Mouse (Mus musculus) stomach, embryonic 14.5 days (tissue): ENCODE measurements at regions not wholly inside any gene's neighbourhood (a gene's known extent, or its start where the extent isn't known, plus 50 kb on each side); places are given as distances from the start of the nearest gene placed in this dataset.

Source experiments
- ATAC-seq: fragments of 200-750 bp; cut with Nextera tagmentation; 2 replicates; pipeline ENCODE4 v1.8.0; 2017; ENCODE audit warnings: low read depth, moderate TSS enrichment; ENCODE audit not compliant: insufficient number of reproducible peaks, insufficient read depth, low FRiP score
- H3K27ac ChIP-seq: fragments of 300-500 bp; sonication (generic); 2 replicates; pipeline ENCODE4 v1.5.1; 2014; ENCODE audit warnings: mild to moderate bottlenecking, low read length, moderate library complexity, mixed read lengths
- H3K27me3 ChIP-seq: fragments of 300-500 bp; sonication (generic); 2 replicates; pipeline ENCODE4 v1.6.1; 2014; ENCODE audit warnings: low read length, control low read depth, mixed read lengths; ENCODE audit not compliant: control insufficient read depth, insufficient read depth
- H3K36me3 ChIP-seq: fragments of 300-500 bp; sonication (generic); 2 replicates; pipeline ENCODE4 v1.6.1; 2014; ENCODE audit warnings: mild to moderate bottlenecking, control low read depth, low read length, moderate library complexity, mixed read lengths; ENCODE audit not compliant: control insufficient read depth, insufficient read depth
- H3K4me1 ChIP-seq: fragments of 300-500 bp; sonication (generic); 2 replicates; pipeline ENCODE4 v1.6.1; 2014; ENCODE audit warnings: low read length, control low read depth, mixed read lengths; ENCODE audit not compliant: control insufficient read depth, insufficient read depth
- H3K4me2 ChIP-seq: fragments of 300-500 bp; sonication (generic); replicated peaks from 2 replicates; pipeline ENCODE4 v1.6.1; 2014; ENCODE audit warnings: low read depth, low read length, control low read depth
- H3K4me3 ChIP-seq: fragments of 300-500 bp; sonication (generic); 2 replicates; pipeline ENCODE4 v1.5.1; 2014; ENCODE audit warnings: low read depth, low read length, control low read depth
- H3K9ac ChIP-seq: fragments of 300-500 bp; sonication (generic); replicated peaks from 2 replicates; pipeline ENCODE4 v1.6.1; 2014; ENCODE audit warnings: low read depth, mild to moderate bottlenecking, control low read depth, low read length, moderate library complexity, mixed read lengths
- H3K9me3 ChIP-seq: fragments of 300-500 bp; sonication (generic); 2 replicates; pipeline ENCODE4 v1.6.1; 2016; ENCODE audit warnings: low read depth, low read length, control low read depth; ENCODE audit not compliant: control insufficient read depth
- WGBS: fragments of 180-500 bp; shearing (Covaris S2); extraction: QIAGEN DNeasy Blood & Tissue Kit; methylation state at CpG from one replicate; pipeline ENCODE4 v1.1.7; 2014; 5-methylcytosine and 5-hydroxymethylcytosine counted together

GRCm38 (mm10) chr2:92675247-92675646 lies 75.7 kb downstream of the Chst1 start:
- ATAC-seq, result no peak
- 56% methylated on average over 9 of the region's 9 CpGs for WGBS
- H3K4me2 ChIP-seq, result no peak overlapping the region
- no peaks in the 10 kb centered on the region for H3K9me3 ChIP-seq
- no peaks in the 10 kb centered on the region for H3K36me3 ChIP-seq
- H3K4me1 ChIP-seq, result no peaks in the 10 kb centered on the region
- H3K4me3 ChIP-seq, result no peak overlapping the region
- no peak overlapping the region for H3K27ac ChIP-seq
- no peak overlapping the region for H3K9ac ChIP-seq
- H3K27me3 ChIP-seq, result no peaks in the 10 kb centered on the region

GRCm38 (mm10) chr2:92678276-92678930 lies 78.9 kb downstream of the Chst1 start:
- WGBS, result 47% methylated on average over 5 of the region's 5 CpGs
- no peak overlapping the region for H3K4me2 ChIP-seq
- no peaks in the 10 kb centered on the region for H3K9me3 ChIP-seq
- no peak overlapping the region for H3K9ac ChIP-seq
- no peak overlapping the region for H3K27ac ChIP-seq
- no peak overlapping the region for H3K4me3 ChIP-seq
- no peaks in the 10 kb centered on the region for H3K4me1 ChIP-seq
- no peak for ATAC-seq
- no peaks in the 10 kb centered on the region for H3K27me3 ChIP-seq
- no peaks in the 10 kb centered on the region for H3K36me3 ChIP-seq

GRCm38 (mm10) chr2:92678999-92679704 lies 79.6 kb downstream of the Chst1 start:
- H3K4me3 ChIP-seq, result no peak overlapping the region
- no peak overlapping the region for H3K27ac ChIP-seq
- WGBS, result 73% methylated on average over 3 of the region's 3 CpGs
- H3K4me2 ChIP-seq, result no peak overlapping the region
- no peaks in the 10 kb centered on the region for H3K9me3 ChIP-seq
- no peaks in the 10 kb centered on the region for H3K27me3 ChIP-seq
- no peaks in the 10 kb centered on the region for H3K4me1 ChIP-seq
- no peak overlapping the region for H3K9ac ChIP-seq
- ATAC-seq, result no peak
- H3K36me3 ChIP-seq, result no peaks in the 10 kb centered on the region

GRCm38 (mm10) chr2:92682256-92682655 lies 82.7 kb downstream of the Chst1 start:
- Histone ChIP-seq H3K4me3 (no peak overlapping the region), H3K9ac (no peak overlapping the region), H3K27me3 (no peaks in the 10 kb centered on the region), H3K36me3 (no peaks in the 10 kb centered on the region), H3K9me3 (no peaks in the 10 kb centered on the region), H3K27ac (no peak overlapping the region), H3K4me2 (no peak overlapping the region), H3K4me1 (no peaks in the 10 kb centered on the region)
- 93% methylated on average over 9 of the region's 9 CpGs for WGBS
- ATAC-seq, result no peak

GRCm38 (mm10) chr2:92687702-92688101 lies 88.2 kb downstream of the Chst1 start:
- Histone ChIP-seq H3K4me2 (no peak overlapping the region), H3K4me3 (no peak overlapping the region), H3K9me3 (no peaks in the 10 kb centered on the region), H3K27me3 (no peaks in the 10 kb centered on the region), H3K27ac (no peak overlapping the region), H3K36me3 (no peaks in the 10 kb centered on the region), H3K4me1 (0 out of 2 replicates have a peak, but pooled peaks cover 3% of the 10 kb centered on the region), H3K9ac (no peak overlapping the region)
- 32% methylated on average over 1 of the region's 1 CpGs for WGBS
- ATAC-seq, result no peak

GRCm38 (mm10) chr2:92689203-92689602 lies 89.7 kb downstream of the Chst1 start:
- WGBS, result 32% methylated on average over 2 of the region's 2 CpGs

GRCm38 (mm10) chr2:92690304-92690703 lies 90.8 kb downstream of the Chst1 start:
- no peaks in the 10 kb centered on the region for H3K36me3 ChIP-seq
- WGBS, result 78% methylated on average over 2 of the region's 2 CpGs
- no peak overlapping the region for H3K4me3 ChIP-seq
- H3K27me3 ChIP-seq, result no peaks in the 10 kb centered on the region
- 0 out of 2 replicates have a peak, but pooled peaks cover 3% of the 10 kb centered on the region for H3K4me1 ChIP-seq
- H3K9me3 ChIP-seq, result no peaks in the 10 kb centered on the region
- ATAC-seq, result no peak
- H3K9ac ChIP-seq, result no peak overlapping the region
- no peak overlapping the region for H3K4me2 ChIP-seq
- no peak overlapping the region for H3K27ac ChIP-seq

More at GRCm38 (mm10) chr2:92689203-92689602, 89.7 kb downstream of the Chst1 start:
- Histone ChIP-seq H3K36me3 (no peaks in the 10 kb centered on the region), H3K4me1 (0 out of 2 replicates have a peak, but pooled peaks cover 3% of the 10 kb centered on the region), H3K4me3 (no peak overlapping the region), H3K27ac (no peak overlapping the region), H3K9me3 (no peaks in the 10 kb centered on the region), H3K9ac (no peak overlapping the region), H3K4me2 (no peak overlapping the region), H3K27me3 (no peaks in the 10 kb centered on the region)
- no peak for ATAC-seq

GRCm38 (mm10) chr2:92691438-92691837 lies 91.9 kb downstream of the Chst1 start:
- H3K4me3 ChIP-seq, result no peak overlapping the region
- no peak overlapping the region for H3K4me2 ChIP-seq
- 0 out of 2 replicates have a peak, but pooled peaks cover 3% of the 10 kb centered on the region for H3K4me1 ChIP-seq
- no peak overlapping the region for H3K27ac ChIP-seq
- H3K36me3 ChIP-seq, result no peaks in the 10 kb centered on the region
- H3K9me3 ChIP-seq, result no peaks in the 10 kb centered on the region
- no peaks in the 10 kb centered on the region for H3K27me3 ChIP-seq
- no peak for ATAC-seq
- no peak overlapping the region for H3K9ac ChIP-seq
- WGBS, result 56% methylated on average over 2 of the region's 2 CpGs
